Mouse (Mus musculus) forebrain, embryonic 10.5 days (tissue): ENCODE measurements around the gene Mycbpap. TPM values are rescaled to one million over a fixed set of nuclear protein-coding genes. Genes with fewer than 3 reads are reported as not detected.

Source experiments
- DNase-seq: peaks from one replicate; pipeline ENCODE4 v3.0.0-alpha.2; 2017; ENCODE audit warnings: low spot score; ENCODE audit errors: extremely low spot score
- H3K27ac ChIP-seq: fragments of 300-500 bp; sonication (generic); 2 replicates; pipeline ENCODE4 v1.5.1; 2016; ENCODE audit warnings: mild to moderate bottlenecking
- H3K27me3 ChIP-seq: fragments of 300-500 bp; sonication (generic); 2 replicates; pipeline ENCODE4 v1.6.1; 2016; ENCODE audit warnings: mild to moderate bottlenecking; ENCODE audit not compliant: poor library complexity, severe bottlenecking
- H3K36me3 ChIP-seq: fragments of 300-500 bp; sonication (generic); replicated peaks from 2 replicates; pipeline ENCODE4 v1.6.1; 2016; ENCODE audit warnings: mild to moderate bottlenecking, moderate library complexity
- H3K4me1 ChIP-seq: fragments of 300-500 bp; sonication (generic); 2 replicates; pipeline ENCODE4 v1.6.1; 2016
- H3K4me3 ChIP-seq: fragments of 300-500 bp; sonication (generic); 2 replicates; pipeline ENCODE4 v1.5.1; 2016; ENCODE audit warnings: mild to moderate bottlenecking, moderate library complexity
- H3K9me3 ChIP-seq: fragments of 300-500 bp; sonication (generic); 2 replicates; pipeline ENCODE4 v1.6.1; 2016; ENCODE audit warnings: mild to moderate bottlenecking, moderate library complexity
- WGBS: fragments of 180-500 bp; shearing (Covaris S2); methylation state at CpG from one replicate; pipeline ENCODE4 v1.1.7; 2016; 5-methylcytosine and 5-hydroxymethylcytosine counted together
- polyA plus RNA-seq: library from polyadenylated mRNA; unstranded; fragments of >200 nt; fragmentation: Nextera tagmentation; extraction: Ambion mirVana; gene quantifications from 2 replicates; pipeline ENCODE4 v1.2.1, GENCODE M21; 2016

The Mycbpap gene
- polyA plus RNA-seq, 1 experiment from 2014 or later = 3.4 TPM

DNA sequence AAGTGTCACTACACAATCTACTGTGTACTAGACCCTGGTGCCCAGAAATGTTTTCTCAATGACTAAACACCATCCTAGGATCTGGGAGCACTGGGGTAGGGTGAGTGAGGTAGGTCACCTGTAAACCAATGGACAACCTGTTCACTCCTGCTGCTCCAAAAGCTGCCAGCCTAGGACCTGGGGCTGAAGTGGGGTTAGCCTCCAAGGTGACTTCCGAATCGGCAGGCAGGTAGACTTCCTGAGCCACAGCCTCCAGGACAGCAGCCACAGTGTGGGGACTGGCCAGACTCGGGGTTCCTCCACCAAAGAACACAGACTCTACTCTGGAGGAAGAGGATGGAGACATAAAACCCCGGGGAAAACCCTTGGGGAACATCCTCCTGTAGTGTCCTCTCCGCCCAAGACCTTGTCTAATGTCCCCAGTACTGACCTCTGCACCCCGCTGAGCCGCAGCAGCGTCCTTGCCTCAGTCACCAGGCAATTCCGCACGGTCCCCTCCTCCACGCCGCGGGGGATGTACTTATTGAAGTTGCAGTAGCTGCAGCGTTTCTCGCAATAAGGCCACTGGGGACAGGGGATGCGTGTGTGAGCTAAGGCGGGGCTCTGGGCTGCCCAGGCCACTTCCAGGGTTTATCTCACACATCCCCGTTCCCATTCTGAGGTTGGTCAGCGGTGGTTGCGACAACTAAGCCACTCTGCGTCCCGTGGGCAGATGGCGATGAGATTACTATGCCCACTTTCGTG is 26.7 kb upstream of the Mycbpap start:
- WGBS = 16% methylated on average over 24 of the region's 24 CpGs
- no peaks in the 10 kb centered on the region; the same call in 1 of the 2 replicates for H3K27me3 ChIP-seq
- no peaks in the 10 kb centered on the region; the same call in 1 of the 2 replicates for H3K9me3 ChIP-seq
- peak; percentile 34 for DNase-seq
- peaks cover 5% of the 10 kb centered on the region for H3K36me3 ChIP-seq
- peak overlapping the region; percentile 94 for H3K27ac ChIP-seq
- peak overlapping the region; percentile 74 for H3K4me3 ChIP-seq
- peaks cover 28% of the 10 kb centered on the region for H3K4me1 ChIP-seq

GRCm38 (mm10) chr11:94547271-94547670 is 25.7 kb upstream of the Mycbpap start:
- H3K4me3 ChIP-seq = no peak overlapping the region
- no peaks in the 10 kb centered on the region; the same call in 1 of the 2 replicates for H3K27me3 ChIP-seq
- DNase-seq = no peak
- no peaks in the 10 kb centered on the region; the same call in 1 of the 2 replicates for H3K9me3 ChIP-seq
- no peak overlapping the region for H3K27ac ChIP-seq
- peaks cover 28% of the 10 kb centered on the region for H3K4me1 ChIP-seq
- H3K36me3 ChIP-seq = peaks cover 13% of the 10 kb centered on the region
- 92% methylated on average over 6 of the region's 6 CpGs for WGBS

GRCm38 (mm10) chr11:94546381-94546780 is 24.8 kb upstream of the Mycbpap start:
- Histone ChIP-seq H3K27ac (no peak overlapping the region), H3K9me3 (no peaks in the 10 kb centered on the region; the same call in 1 of the 2 replicates), H3K36me3 (peaks cover 14% of the 10 kb centered on the region), H3K4me3 (no peak overlapping the region), H3K4me1 (peaks cover 28% of the 10 kb centered on the region), H3K27me3 (no peaks in the 10 kb centered on the region; the same call in 1 of the 2 replicates)
- no peak for DNase-seq
- WGBS = 94% methylated on average over 5 of the region's 5 CpGs

DNA sequence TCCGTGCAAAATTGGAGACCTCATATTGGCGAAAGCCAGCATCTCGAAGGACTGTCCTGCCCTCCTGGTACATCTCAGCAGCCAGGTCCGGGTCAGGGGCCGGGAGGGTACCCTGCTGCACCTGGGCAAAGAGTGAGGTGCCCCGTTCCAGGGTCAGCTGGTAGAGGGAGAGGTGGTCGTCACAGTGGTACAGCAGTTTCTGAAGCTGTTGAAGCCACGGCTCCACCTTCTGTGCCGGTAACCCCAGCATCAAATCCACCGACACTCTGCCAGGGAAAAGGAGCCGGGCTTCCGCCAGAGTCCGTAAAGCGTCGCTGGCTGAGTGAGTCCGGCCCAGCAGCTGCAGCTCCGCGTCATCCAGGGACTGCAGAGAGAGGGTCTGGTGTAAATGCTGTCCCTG is 22.9 kb upstream of the Mycbpap start:
- Histone ChIP-seq H3K4me1 (peaks cover 27% of the 10 kb centered on the region), H3K27me3 (no peaks in the 10 kb centered on the region; the same call in 1 of the 2 replicates), H3K4me3 (peak overlapping the region; percentile 23; the same call in 1 of the 2 replicates), H3K27ac (no peak overlapping the region), H3K9me3 (no peaks in the 10 kb centered on the region), H3K36me3 (peaks cover 14% of the 10 kb centered on the region)
- 53% methylated on average over 18 of the region's 18 CpGs for WGBS
- no peak for DNase-seq

GRCm38 (mm10) chr11:94543932-94544331 is 22.4 kb upstream of the Mycbpap start:
- Histone ChIP-seq H3K27me3 (no peaks in the 10 kb centered on the region; the same call in 1 of the 2 replicates), H3K27ac (no peak overlapping the region), H3K4me3 (peak overlapping the region; percentile 23; the same call in 1 of the 2 replicates), H3K9me3 (no peaks in the 10 kb centered on the region), H3K4me1 (peaks cover 22% of the 10 kb centered on the region), H3K36me3 (peaks cover 14% of the 10 kb centered on the region)
- DNase-seq = peak; percentile 65
- 45% methylated on average over 9 of the region's 9 CpGs for WGBS

DNA sequence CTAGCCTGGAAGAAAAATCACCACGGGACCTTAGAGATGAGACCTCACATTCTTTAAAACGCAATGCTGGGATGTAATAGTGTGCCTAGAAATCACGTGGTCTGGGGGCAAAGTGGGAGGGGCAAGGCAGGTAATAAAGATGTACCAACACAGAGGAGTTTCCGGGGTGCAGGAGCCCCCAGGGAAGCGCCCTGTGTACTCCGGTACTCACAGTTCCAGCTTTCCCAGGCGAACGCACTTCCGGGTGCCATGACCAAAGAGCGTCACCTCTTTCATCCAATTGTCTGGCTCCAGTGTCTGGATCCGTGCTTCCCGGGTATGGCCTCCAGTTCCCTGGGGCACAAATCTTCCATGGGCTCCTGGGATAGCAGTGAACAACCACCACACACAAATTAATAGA is 21.8 kb upstream of the Mycbpap start:
- 86% methylated on average over 12 of the region's 12 CpGs for WGBS
- Histone ChIP-seq H3K27ac (no peak overlapping the region), H3K36me3 (peaks cover 14% of the 10 kb centered on the region), H3K27me3 (no peaks in the 10 kb centered on the region; the same call in 1 of the 2 replicates), H3K9me3 (no peaks in the 10 kb centered on the region), H3K4me1 (peaks cover 17% of the 10 kb centered on the region), H3K4me3 (no peak overlapping the region)
- no peak for DNase-seq

- Histone ChIP-seq H3K36me3 (peaks cover 14% of the 10 kb centered on the region), H3K27me3 (no peaks in the 10 kb centered on the region), H3K9me3 (no peaks in the 10 kb centered on the region), H3K4me3 (no peak overlapping the region), H3K27ac (no peak overlapping the region), H3K4me1 (peaks cover 12% of the 10 kb centered on the region)
- WGBS = 86% methylated on average over 4 of the region's 4 CpGs
- no peak for DNase-seq
These were observed 20.9 kb upstream of the Mycbpap start for GRCm38 (mm10) chr11:94542400-94542799.

DNA sequence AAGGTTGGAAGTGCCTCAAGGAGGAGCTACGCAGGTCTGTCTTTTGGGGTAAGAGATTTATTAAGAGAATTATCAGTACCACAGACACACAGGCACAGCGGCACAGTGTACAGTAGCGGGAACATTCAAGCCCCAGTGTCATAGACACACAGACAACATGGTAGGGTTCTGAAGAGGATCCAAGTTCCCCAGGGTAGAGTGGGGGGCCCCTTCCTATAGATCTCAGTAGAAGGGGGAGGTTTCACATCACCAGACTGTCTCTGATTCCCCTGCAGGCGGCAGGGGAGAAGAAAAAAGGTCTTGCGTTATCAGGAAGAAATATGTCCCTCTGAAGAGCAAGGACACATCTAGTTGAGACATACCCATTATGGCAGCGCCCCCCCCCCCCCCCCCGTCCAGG is 18.2 kb upstream of the Mycbpap start:
- no peak for DNase-seq
- H3K9me3 ChIP-seq = no peaks in the 10 kb centered on the region
- H3K4me1 ChIP-seq = peaks cover 10% of the 10 kb centered on the region
- no peak overlapping the region for H3K4me3 ChIP-seq
- peaks cover 14% of the 10 kb centered on the region for H3K36me3 ChIP-seq
- no peaks in the 10 kb centered on the region for H3K27me3 ChIP-seq
- WGBS = 86% methylated on average over 7 of the region's 7 CpGs
- no peak overlapping the region for H3K27ac ChIP-seq

DNA sequence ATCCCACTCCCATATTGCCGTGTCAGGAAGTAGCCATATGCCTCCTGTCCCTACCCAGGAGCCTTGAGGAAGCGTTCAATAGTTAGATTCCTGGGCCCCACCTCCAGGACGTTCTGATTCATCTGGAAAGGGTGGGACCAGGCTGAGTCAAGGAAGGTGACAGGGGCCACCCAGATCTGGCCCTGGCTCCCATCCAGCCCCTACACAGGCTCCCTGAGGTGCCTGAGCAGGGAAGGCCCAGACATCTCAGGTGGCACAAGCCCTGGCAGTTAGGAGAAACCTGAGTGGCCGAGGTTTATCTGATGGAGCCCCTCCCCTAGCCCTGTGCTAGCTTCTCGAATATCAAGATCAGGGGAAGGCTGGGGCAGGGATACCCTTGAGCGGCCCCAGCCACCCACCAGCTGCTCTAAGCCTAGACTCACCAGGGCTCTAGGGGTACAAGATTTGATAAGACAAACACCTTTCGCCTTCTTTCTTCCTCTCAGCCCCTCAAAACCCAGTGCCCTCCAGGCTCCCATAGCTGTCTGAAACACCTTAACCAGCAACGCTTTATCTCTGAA is 17.3 kb upstream of the Mycbpap start:
- no peak overlapping the region for H3K4me3 ChIP-seq
- peaks cover 14% of the 10 kb centered on the region for H3K36me3 ChIP-seq
- WGBS = 67% methylated on average over 8 of the region's 8 CpGs
- no peak overlapping the region for H3K27ac ChIP-seq
- 0 out of 2 replicates have a peak, but pooled peaks cover under 1% of the 10 kb centered on the region for H3K4me1 ChIP-seq
- no peak for DNase-seq
- no peaks in the 10 kb centered on the region for H3K9me3 ChIP-seq
- H3K27me3 ChIP-seq = no peaks in the 10 kb centered on the region

- WGBS = 85% methylated on average over 8 of the region's 8 CpGs
- Histone ChIP-seq H3K4me3 (no peak overlapping the region), H3K27ac (no peak overlapping the region), H3K27me3 (no peaks in the 10 kb centered on the region), H3K4me1 (no peaks in the 10 kb centered on the region), H3K36me3 (no peaks in the 10 kb centered on the region), H3K9me3 (no peaks in the 10 kb centered on the region)
- no peak for DNase-seq
These were observed 11.6 kb upstream of the Mycbpap start for GRCm38 (mm10) chr11:94533171-94533570.

- 54% methylated on average over 3 of the region's 3 CpGs for WGBS
- Histone ChIP-seq H3K36me3 (no peaks in the 10 kb centered on the region), H3K9me3 (no peaks in the 10 kb centered on the region), H3K4me1 (peaks cover 21% of the 10 kb centered on the region), H3K4me3 (no peak overlapping the region), H3K27me3 (no peaks in the 10 kb centered on the region), H3K27ac (no peak overlapping the region)
- DNase-seq = no peak
These were observed 7.3 kb upstream of the Mycbpap start for GRCm38 (mm10) chr11:94528879-94529278.

DNA sequence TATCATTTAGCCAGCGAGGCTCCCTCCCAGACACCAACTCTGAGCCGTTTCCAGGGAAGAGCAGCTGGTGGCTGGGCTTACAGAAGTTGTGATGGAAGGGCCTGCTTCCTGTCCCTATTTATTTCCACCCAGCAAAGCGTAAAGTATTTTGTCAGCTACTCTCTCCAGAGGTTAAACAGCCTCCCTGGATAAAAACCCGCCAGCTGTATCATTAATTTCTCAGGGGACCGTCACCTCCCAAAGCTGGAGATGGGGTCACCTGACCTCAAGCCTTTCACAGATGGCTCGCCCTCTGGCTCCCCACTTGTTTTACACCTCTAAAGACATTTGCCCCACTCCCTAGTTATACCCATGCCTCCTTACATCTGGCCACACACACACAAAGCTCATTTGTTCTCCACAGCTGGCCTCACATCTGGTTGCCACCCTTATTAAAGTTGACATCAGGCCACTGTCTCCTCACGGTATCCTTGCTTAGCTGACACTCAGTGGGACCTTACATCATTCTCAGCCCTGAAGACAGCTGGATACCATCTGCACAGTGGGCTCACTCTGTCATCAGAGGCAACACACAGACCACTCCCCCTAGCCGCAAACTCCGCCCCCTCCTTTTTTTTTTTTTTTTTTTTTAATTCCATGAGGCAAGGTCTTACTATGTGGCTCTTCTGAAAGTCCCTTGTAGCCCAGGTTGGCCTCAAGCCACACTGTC is 4.8 kb upstream of the Mycbpap start:
- peaks cover 28% of the 10 kb centered on the region for H3K4me1 ChIP-seq
- 50% methylated on average over 9 of the region's 9 CpGs for WGBS
- no peaks in the 10 kb centered on the region for H3K36me3 ChIP-seq
- DNase-seq = no peak
- H3K27ac ChIP-seq = no peak overlapping the region
- H3K9me3 ChIP-seq = no peaks in the 10 kb centered on the region
- H3K27me3 ChIP-seq = peaks cover 8% of the 10 kb centered on the region
- no peak overlapping the region for H3K4me3 ChIP-seq

DNA sequence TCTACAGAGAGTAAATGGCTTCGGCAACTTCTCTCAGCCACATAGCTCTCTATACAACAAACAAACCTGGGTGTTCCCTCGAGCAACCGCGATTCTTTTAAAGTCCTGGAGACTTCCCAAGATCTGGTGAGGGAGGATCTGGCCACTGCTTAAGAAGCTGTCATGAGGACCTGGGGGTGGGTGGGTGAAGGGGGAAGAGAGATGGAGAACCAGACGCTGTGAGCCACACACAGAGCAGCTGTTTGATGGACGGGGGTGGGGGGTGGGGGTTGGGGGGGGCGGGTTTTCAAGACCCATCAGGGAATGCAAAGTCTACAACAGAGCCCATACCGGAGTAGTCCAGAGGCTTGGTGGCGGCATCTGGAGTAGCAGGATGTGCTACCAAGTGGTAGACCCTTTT is 8.1 kb downstream of the Mycbpap start:
- DNase-seq = no peak
- peaks cover 5% of the 10 kb centered on the region for H3K4me1 ChIP-seq
- WGBS = 76% methylated on average over 9 of the region's 9 CpGs
- no peak overlapping the region for H3K27ac ChIP-seq
- peaks cover 5% of the 10 kb centered on the region; the same call in 1 of the 2 replicates for H3K9me3 ChIP-seq
- no peaks in the 10 kb centered on the region for H3K27me3 ChIP-seq
- H3K36me3 ChIP-seq = no peaks in the 10 kb centered on the region
- no peak overlapping the region for H3K4me3 ChIP-seq
